Mouse (Mus musculus): ENCODE data around the gene Il16.

Gene Il16

DNA sequence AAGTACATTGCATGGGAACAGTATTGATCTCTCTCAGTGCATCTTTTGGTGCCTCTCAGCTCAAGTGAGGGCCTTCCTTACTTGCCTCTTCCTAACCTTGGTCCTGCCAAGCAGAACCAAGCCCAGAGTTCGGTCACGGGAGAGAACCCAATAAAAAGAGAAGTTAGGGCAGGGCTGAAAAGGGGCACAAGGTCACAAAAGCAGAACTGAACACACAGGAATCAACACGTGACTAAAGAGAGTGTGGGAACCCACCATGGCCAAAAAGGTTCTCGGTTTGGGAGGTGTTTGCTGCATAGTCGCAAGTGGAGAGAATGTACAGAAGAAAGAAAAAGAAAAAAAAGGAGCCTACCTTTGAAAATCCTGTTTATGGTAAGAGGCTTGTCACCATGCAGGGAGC lies 100.0 kb downstream of the Il16 start:
- DNase-seq (ENCODE audit: low spot score in 2 of 2), result no peak

GRCm38 (mm10) chr7:83644761-83645160 lies 100.8 kb downstream of the Il16 start:
- no peak for DNase-seq (ENCODE audit: low spot score in 2 of 2)

DNA sequence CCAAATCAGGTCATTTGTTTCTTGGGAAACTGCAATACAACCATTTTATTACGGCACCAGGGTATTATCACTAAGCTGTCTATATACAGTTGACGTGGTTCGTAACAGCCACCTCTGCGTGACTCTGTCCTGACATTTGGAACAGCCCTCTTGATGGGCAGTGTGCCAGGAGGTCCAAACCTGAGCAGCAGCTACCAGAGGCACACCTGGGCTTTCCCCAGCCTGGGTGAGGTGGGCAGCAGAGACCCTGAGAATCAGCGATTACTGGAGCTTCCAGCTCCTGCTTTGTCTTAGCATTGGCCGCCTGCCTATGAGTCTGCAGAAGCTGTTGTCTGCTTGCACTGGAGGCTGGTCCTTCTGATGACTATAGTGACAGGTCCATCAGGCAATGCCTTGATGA lies 101.9 kb downstream of the Il16 start:
- no peak for DNase-seq (ENCODE audit: low spot score in 2 of 2)

DNA sequence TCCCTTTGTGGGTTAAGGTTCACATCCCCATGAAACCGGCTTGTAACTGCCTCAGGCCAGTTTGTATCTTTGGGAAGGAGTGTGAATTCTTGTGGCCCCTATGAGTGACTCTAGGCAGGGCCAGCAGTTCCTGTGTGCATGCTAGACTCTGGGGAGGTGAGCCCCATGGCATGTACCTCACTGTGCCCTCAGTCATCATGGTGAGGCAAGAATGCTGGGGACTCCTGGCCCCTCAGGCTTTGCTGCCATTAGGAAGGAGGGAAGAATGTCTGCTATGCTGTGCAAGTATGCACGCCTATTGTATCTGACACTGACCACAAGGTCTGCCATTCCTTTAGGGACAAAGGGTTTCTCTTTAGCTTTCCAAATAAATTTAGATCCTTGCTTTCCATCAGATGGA lies 104.4 kb downstream of the Il16 start:
- DNase-seq (ENCODE audit: low spot score in 2 of 2), result no peak

GRCm38 (mm10) chr7:83640581-83640980 lies 104.9 kb downstream of the Il16 start:
- no peak for DNase-seq (ENCODE audit: low spot score in 2 of 2)

DNA sequence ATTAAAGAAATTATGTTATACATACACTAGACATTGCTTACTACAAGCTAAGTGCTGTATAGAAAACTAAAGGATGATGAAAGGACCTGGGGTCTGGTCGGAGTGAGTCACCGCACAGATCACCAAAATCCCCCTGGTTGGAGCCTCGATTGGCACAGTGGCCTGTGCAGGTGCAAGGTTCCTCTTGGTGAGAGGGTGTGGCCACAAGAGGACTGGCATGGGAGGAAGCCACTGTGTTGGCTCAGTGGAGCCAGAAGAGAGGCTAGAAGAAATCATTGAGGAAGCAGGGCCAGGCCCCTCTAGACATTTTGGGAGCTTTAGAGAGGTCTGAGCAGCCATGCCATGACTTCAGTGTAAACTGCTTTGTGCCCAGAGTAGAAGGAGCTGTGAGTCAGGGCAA lies 106.4 kb downstream of the Il16 start:
- DNase-seq (ENCODE audit: low spot score in 2 of 2), result no peak

- no peak for DNase-seq (ENCODE audit: low spot score in 2 of 2)
Observed at GRCm38 (mm10) chr7:83637781-83638583, 107.5 kb downstream of the Il16 start.

- DNase-seq (ENCODE audit: low spot score in 2 of 2), result no peak
Observed at GRCm38 (mm10) chr7:83636425-83636824, 109.1 kb downstream of the Il16 start.

DNA sequence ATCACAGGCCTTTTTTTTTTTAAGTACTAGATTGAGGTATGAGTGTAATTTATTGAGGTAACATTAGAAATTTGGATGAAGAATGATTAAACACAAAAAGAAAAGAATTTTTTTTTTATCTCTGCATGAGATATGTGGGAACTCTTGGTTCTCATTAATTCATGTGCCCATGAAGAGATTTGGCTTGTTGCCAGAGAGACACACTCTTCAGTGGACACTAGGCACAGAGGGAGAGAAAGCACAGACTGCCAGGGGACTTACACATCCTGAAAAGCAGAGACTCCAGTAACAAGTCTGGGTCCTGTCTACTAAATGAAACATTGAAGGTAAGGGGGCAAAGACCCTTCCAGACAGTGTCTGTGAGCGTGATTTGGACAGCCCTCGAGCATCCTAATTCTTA lies 109.8 kb downstream of the Il16 start:
- DNase-seq (ENCODE audit: low spot score in 2 of 2), result no peak

DNA sequence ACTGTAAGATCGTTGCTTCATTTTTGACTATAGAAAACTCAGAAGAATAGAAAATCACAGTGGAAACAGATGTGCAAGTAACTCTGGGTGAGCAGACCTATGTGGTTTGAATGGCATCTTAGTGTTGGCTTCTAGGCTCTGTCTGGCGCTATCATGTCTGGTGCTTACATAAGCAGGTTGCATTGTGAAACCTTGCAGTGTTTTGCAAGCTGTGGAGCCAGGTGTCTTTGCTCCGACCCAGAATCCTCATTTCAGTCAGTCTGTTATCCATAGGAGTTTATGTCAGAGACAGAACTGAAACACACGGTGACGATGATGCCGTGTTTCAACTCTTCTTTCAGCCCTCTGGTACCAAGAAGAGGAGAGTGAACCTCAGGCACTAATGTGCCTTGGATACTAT lies 111.7 kb downstream of the Il16 start:
- no peak for DNase-seq (ENCODE audit: low spot score in 2 of 2)

DNA sequence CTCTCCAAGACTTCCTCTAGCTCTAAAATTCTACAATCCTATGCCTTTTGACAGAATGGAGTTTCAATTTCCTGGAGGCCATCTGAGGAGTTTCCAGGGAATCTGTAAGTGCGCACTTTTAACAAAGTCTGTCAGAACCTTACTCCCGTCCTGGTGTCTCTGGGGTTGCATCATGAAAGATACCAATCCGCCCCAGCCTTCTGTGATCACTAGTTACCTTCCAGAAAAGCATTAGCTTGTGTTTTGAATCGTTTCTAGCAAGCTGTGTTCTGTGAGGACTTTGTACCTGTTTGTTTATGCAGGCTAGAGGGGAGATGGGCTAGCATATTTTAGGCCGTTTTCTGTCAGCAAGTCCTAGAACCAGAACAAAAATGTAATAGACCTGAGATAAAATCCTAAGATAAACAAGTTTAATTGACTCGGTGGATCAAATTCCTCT lies 112.8 kb downstream of the Il16 start:
- no peak for DNase-seq (ENCODE audit: low spot score in 2 of 2)

- DNase-seq (ENCODE audit: low spot score in 2 of 2), result peak; percentile 95 to 97
Observed at GRCm38 (mm10) chr7:83631828-83632681, 113.5 kb downstream of the Il16 start, which contains the start of gene Stard5. TSS of gene Stard5 (plus strand) at chr7:83631959.

GRCm38 (mm10) chr7:83631073-83631827 lies 114.3 kb downstream of the Il16 start:
- no peak for DNase-seq (ENCODE audit: low spot score in 2 of 2)

DNA sequence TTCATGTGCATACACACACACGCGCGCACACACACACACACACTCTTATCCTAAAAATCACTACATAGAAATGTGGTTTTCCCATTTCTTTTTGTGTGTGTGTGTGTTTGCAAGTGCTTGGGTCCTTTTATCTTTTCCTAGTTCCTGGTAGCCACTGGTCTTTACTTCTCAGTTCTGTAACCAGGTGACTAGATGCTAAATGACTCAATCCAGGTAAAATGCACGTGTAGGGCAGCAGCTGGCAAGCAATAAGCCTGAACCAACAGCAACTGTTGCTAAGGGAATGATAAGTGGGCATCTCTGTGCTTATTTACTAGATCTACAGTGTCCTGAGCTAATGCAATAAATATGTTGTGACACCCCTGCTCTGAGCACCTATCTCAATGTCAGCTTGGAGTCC lies 118.2 kb downstream of the Il16 start:
- DNase-seq (ENCODE audit: low spot score in 2 of 2), result no peak

DNA sequence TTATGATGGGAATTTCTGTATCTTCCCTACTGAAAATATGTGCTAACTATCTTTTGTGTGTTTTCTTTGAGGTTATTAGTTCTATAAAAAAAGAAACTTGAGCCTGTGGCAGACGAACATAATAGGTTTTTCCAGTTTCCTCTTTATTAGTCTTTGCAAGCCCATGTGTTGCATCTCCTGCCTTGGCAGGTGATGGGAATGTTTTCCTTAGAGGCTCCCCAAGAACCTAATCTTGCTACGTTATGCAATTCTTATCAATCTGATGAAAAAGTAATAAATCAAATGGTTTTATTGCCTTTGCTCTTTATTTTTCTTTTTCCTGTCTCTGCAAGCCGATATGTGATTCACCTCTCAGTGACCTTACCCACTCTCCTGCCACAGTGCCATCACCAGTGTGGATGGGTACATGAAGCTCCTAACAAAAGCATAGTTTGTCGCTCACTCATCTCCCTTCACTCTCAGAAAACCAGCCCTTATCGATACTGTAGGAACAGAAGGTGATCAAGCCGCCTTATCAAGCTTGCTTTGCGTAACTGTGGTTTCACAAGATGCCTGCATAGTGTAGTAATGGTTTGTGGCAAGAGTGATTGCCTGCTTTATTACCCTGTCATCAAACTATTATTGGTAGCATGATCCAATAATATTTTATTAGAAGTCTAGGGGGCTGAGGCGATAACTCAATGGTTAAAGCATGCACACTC lies 118.8 kb downstream of the Il16 start:
- no peak for DNase-seq (ENCODE audit: low spot score in 2 of 2)

DNA sequence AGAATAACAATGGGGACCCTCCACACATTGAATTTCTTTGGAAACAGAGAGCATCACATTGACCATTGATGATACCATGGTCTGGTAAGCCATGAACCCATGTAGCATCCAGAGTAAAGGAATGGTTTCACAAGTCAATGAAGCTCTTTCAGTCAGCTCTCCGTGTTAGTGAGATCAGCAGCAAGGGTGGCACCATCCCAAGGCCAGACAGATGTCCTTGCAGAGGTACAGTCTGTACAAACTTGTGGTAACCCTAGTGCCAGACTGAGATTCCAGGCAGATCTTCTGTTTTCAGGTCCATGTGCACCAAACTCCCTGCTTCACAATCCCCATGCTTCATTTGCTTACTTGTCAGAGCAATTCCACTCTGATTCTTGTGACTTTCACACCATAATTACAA lies 121.5 kb downstream of the Il16 start:
- no peak for DNase-seq (ENCODE audit: low spot score in 2 of 2)

DNA sequence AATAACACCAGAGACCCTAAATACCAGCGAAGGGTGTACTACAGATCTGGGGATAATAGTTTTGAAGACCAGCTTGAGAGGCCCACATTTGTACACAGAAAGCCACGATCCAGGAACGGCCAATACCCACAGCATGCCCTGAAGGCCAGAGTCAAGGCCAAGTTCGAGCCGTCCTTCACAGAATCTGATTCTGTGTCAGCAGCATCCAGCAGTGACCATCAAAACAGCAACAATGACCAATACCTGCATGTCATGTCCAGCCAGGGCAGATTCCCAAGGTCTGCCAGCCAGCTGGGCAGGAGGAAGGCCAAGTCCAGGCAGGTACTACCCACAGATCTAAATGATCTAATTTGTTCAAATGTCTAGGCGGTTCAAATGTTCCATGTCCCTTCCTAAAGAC lies 122.9 kb downstream of the Il16 start:
- DNase-seq (ENCODE audit: low spot score in 2 of 2), result no peak

DNA sequence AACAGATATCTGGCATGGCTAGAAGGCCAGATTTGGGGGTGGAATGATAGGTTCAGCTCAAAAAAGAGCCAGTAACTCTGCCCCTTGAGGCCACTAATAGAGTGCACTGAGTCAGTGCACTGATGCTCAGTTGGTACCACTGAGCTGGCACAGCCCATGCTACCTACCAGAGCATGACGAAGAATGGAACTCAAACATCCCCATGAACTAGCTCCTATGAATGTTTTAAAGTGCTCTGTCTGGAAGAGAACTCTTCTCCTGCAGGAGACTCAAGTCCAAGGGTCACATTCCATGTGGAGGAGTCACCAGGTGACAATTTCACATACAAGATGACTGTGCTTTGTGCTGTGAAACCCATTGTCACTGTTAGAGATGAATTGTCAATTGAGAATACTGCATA lies 126.8 kb downstream of the Il16 start:
- no peak for DNase-seq (ENCODE audit: low spot score in 2 of 2)

DNA sequence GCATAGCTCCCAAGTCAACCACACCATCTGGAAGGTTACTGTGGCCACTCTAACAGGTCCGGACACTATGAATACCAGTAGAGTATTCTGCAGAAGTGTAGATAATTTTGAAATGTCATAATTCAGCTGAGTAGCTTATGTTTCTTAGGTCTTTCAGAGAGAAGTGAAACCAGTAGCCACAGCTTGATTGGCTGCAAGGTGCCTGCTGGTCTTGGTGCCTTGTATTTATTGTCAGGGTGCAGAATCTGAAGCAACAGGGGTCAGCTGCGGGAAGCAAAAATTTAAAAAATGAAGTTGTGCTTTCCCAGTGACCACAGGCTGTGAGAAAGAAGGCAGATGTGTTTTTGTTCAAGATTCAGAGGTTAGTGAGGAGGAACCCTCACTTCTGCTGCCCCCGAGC lies 129.3 kb downstream of the Il16 start:
- peak; percentile 11 to 47 for DNase-seq (ENCODE audit: low spot score in 2 of 2)

GRCm38 (mm10) chr7:83615815-83616214 lies 129.7 kb downstream of the Il16 start:
- DNase-seq (ENCODE audit: low spot score in 2 of 2), result no peak

DNA sequence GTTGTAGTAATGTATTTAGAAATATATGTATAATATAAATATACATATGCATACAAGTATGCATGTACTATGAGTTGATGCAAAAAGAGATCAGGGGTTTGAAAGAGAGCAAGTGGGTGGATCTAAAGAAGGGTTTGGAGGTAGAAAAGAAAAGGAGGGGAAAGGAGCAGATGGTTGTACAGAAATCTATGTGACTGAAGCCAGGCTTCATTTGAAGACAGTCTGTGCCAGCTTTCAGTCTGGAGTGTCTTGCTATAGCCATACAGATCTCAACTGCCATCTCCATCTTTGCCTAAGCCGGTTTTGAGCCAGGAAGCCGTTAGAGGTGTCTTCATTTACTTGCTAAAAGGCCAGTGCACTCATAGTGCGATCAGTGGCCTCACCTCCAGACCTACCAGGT lies 130.3 kb downstream of the Il16 start:
- DNase-seq (ENCODE audit: low spot score in 2 of 2), result no peak

DNA sequence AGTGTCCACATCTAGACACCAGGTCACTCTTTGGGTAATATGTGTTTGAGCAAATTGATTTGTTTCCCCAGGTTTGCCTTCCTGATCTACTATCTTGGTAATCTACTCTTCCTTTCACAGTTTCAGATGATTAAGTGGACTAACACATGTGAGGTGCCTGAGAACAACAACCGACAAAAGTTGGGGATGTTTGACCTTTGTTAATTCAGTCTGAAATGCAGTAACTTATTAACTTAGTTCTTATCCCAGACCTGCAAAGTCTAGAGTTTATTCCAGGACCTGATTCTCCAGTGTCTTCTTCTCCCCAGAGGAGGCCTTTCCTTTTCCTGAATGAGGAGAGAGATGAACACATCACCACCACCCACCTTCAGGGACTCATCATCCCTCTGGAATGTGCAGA lies 133.6 kb downstream of the Il16 start:
- no peak for DNase-seq (ENCODE audit: low spot score in 2 of 2)
